7 mouse cellular contexts compared by ENCODE assay signal in genomic region chr17:88440285-88441000, GRCm38 (mm10). TPM values are rescaled to one million over a fixed set of nuclear protein-coding genes. Genes with fewer than 3 reads are reported as not detected.
A peak's percentile ranks its signal among the peaks of the same experiment; 100 is the strongest.
DNase-seq lines count a peak whose midpoint lies in the region; ATAC-seq and TF ChIP-seq lines count a peak whose summit lies in the region.

Gene Foxn2, plus strand, starts transcription at chr17:88440711.

- peak within 1 kb of the TSS; percentile 96 for H3K4me3 ChIP-seq in intestine, postnatal 0 days (ENCODE audit: low read depth, low read length)
- H3K4me3 ChIP-seq in midbrain, embryonic 12.5 days, result peak within 1 kb of the TSS; percentile 89
- peak within 1 kb of the TSS; percentile 100 for H3K4me3 ChIP-seq in small intestine, adult 2 months (ENCODE audit: low read depth, low read length)

- DNase-seq in adrenal gland, adult 2 months, result peak; percentile 98
- peak; percentile 91 for DNase-seq in embryo, embryonic 11.5 days (ENCODE audit: low read depth, low spot score)
- peak; percentile 96 to 97 for DNase-seq in gastrocnemius, postnatal 4 days (ENCODE audit: low spot score in 2 of 2)
- peak; percentile 98 for DNase-seq in left cerebral cortex, postnatal 4 days

- H3K27me3 ChIP-seq in intestine, postnatal 0 days (replicated peaks; ENCODE audit: control insufficient read depth, insufficient read depth, low read length), result no peaks in the 10 kb centered on the region
- H3K27me3 ChIP-seq in midbrain, embryonic 12.5 days, result peaks cover 14% of the 10 kb centered on the region
- H3K27me3 ChIP-seq in small intestine, adult 2 months (ENCODE audit: control insufficient read depth, insufficient read depth, low read length), result no peaks in the 10 kb centered on the region

- peak within 1 kb of the TSS; percentile 92 for H3K9ac ChIP-seq in intestine, postnatal 0 days (ENCODE audit: low read depth, low read length)
- H3K9ac ChIP-seq in midbrain, embryonic 12.5 days (replicated peaks), result peak within 1 kb of the TSS; percentile 89

- H3K27ac ChIP-seq in intestine, postnatal 0 days (ENCODE audit: low read depth, low read length), result peak within 1 kb of the TSS; percentile 95
- H3K27ac ChIP-seq in midbrain, embryonic 12.5 days (replicated peaks), result peak within 1 kb of the TSS; percentile 92
- H3K27ac ChIP-seq in small intestine, adult 2 months (ENCODE audit: insufficient read depth, low read depth, low read length), result peak within 1 kb of the TSS; percentile 93

- peak; percentile 14; the same call in 1 of the 2 replicates for TF ChIP-seq CTCF in intestine, postnatal 0 days (IDR thresholded peaks at IDR 0.05; ENCODE audit: low read depth)
- no peak for TF ChIP-seq CTCF in small intestine, adult 2 months (IDR thresholded peaks at IDR 0.05; ENCODE audit: extremely low read depth, insufficient read length, insufficient replicate concordance, low read depth, low read length)

- under 1% methylated on average over 72 of the region's 93 CpGs for WGBS in intestine, postnatal 0 days
- under 1% methylated on average over 64 of the region's 93 CpGs for WGBS in midbrain, embryonic 12.5 days
- under 1% methylated on average over 71 of the region's 93 CpGs for WGBS in small intestine, adult 2 months

- H3K4me2 ChIP-seq in intestine, postnatal 0 days (replicated peaks; ENCODE audit: low read depth), result peak within 1 kb of the TSS; percentile 82
- peak within 1 kb of the TSS; percentile 83 for H3K4me2 ChIP-seq in midbrain, embryonic 12.5 days (replicated peaks)

- intact Hi-C loops in left cerebral cortex, postnatal 4 days (cut with DNase I), result loop anchor here (5.0 kb wide), 2 partner anchors 72 to 183 kb away; no protein-coding TSS in a partner anchor

- no peaks in the 10 kb centered on the region for H3K4me1 ChIP-seq in intestine, postnatal 0 days (replicated peaks; ENCODE audit: control insufficient read depth, insufficient read depth, low read length)
- H3K4me1 ChIP-seq in midbrain, embryonic 12.5 days, result no peaks in the 10 kb centered on the region
- peaks cover 9% of the 10 kb centered on the region; the same call in 1 of the 2 replicates for H3K4me1 ChIP-seq in small intestine, adult 2 months (ENCODE audit: control insufficient read depth, insufficient read depth, insufficient read length, low read length)

- peak; percentile 83 for ATAC-seq in intestine, postnatal 0 days
- peak; percentile 92 for ATAC-seq in midbrain, embryonic 12.5 days (ENCODE audit: low FRiP score, low read depth)

- no peaks in the 10 kb centered on the region for H3K36me3 ChIP-seq in intestine, postnatal 0 days (ENCODE audit: control insufficient read depth, insufficient read depth)
- no peaks in the 10 kb centered on the region for H3K36me3 ChIP-seq in midbrain, embryonic 12.5 days
- H3K36me3 ChIP-seq in small intestine, adult 2 months (ENCODE audit: control insufficient read depth, insufficient read depth, low read length), result no peaks in the 10 kb centered on the region

- peak; percentile 78 for TF ChIP-seq POLR2A in small intestine, adult 2 months (IDR thresholded peaks at IDR 0.05; ENCODE audit: low read depth, low read length)

- no peaks in the 10 kb centered on the region for H3K9me3 ChIP-seq in intestine, postnatal 0 days (ENCODE audit: control insufficient read depth)
- H3K9me3 ChIP-seq in midbrain, embryonic 12.5 days, result no peaks in the 10 kb centered on the region

RNA-seq across cellular contexts. Expression of gene Foxn2, which starts in this region (rescaled TPM):
- 10 to 100 TPM; 17.7 to 21.0 TPM for total RNA-seq in adrenal gland, adult 2 months (2021)
- 2.4 and 2.8 TPM in 2 replicates for polyA plus RNA-seq in adrenal gland, adult 2 months (2012; rRNA removed)
- total RNA-seq in gastrocnemius, postnatal 4 days (2021), result 10 to 100 TPM; 22.4 to 24.1 TPM
- 11.4 and 13.5 TPM in 2 replicates for polyA plus RNA-seq in intestine, postnatal 0 days (2015; fragmentation: Nextera tagmentation; extraction: Ambion mirVana)
- 10 to 100 TPM; 13.7 to 14.6 TPM for total RNA-seq in left cerebral cortex, postnatal 4 days (2021)
- polyA plus RNA-seq in midbrain, embryonic 12.5 days (2016; fragmentation: Nextera tagmentation; extraction: Ambion mirVana), result 12.9 and 13.2 TPM in 2 replicates
- 2.1 and 2.5 TPM in 2 replicates for polyA plus RNA-seq in small intestine, adult 2 months (2012; rRNA removed)

Comparison
In these comparisons a context has a peak if more than half of its experiments do, and no peak if none do; other contexts are left out.
1. Peak in every context shown above with its lines: DNase-seq, ATAC-seq, H3K4me3 ChIP-seq and H3K27ac ChIP-seq.